15 mouse cellular contexts compared by ENCODE assay signal in genomic region chr4:66033826-66034225, GRCm38 (mm10).
DNase-seq lines count a peak whose midpoint lies in the region; ATAC-seq and TF ChIP-seq lines count a peak whose summit lies in the region.
"Had no signal": no experiment of that assay in that cellular context is flagged by ENCODE, and none has a peak within 500 bp of the region (broad histone marks: within the 10 kb centered on the region; RNA-seq: fewer than 3 reads in every experiment).

No protein-coding gene starts in this region.

- TF ChIP-seq EP300 in heart, adult 2 months (IDR thresholded peaks at IDR 0.05; ENCODE audit: insufficient read depth, low read depth, low read length): no peak
- TF ChIP-seq EP300 in liver, postnatal 0 days (IDR thresholded peaks at IDR 0.05; ENCODE audit: low read depth): no peak

- H3K9me3 ChIP-seq in liver, postnatal 0 days (ENCODE audit: low read length): no peaks in the 10 kb centered on the region
- H3K9me3 ChIP-seq in liver, embryonic 12.5 days (replicated peaks): no peaks in the 10 kb centered on the region
- H3K9me3 ChIP-seq: limb, embryonic 12.5 days; neural tube, embryonic 12.5 days had no signal

- no peak overlapping the region for H3K4me2 ChIP-seq in liver, postnatal 0 days (ENCODE audit: low read depth, low read length)
- no peak overlapping the region for H3K4me2 ChIP-seq in liver, embryonic 12.5 days
- H3K4me2 ChIP-seq: limb, embryonic 12.5 days; neural tube, embryonic 12.5 days had no signal

- H3K27me3 ChIP-seq in heart, adult 2 months (ENCODE audit: control insufficient read depth, insufficient read depth, low read length): no peaks in the 10 kb centered on the region
- no peaks in the 10 kb centered on the region for H3K27me3 ChIP-seq in liver, postnatal 0 days (ENCODE audit: insufficient read depth, low read length)
- H3K27me3 ChIP-seq in liver, embryonic 12.5 days (replicated peaks): no peaks in the 10 kb centered on the region
- H3K27me3 ChIP-seq: limb, embryonic 12.5 days; neural tube, embryonic 12.5 days had no signal

- DNase-seq in heart, adult 2 months: no peak
- DNase-seq in heart, postnatal 36 days: no peak
- DNase-seq in liver, postnatal 0 days: no peak
- peak; percentile 41 for DNase-seq in NIH3T3 (ENCODE audit: low read depth)
- DNase-seq in left cerebral cortex, adult 11 months (ENCODE audit: low spot score): no peak
- DNase-seq: adrenal gland, adult 8-10 months; cerebellum, adult 8-10 months; gastrocnemius, postnatal 25 days; right cerebral cortex, postnatal 14 days had no signal

- no peaks in the 10 kb centered on the region for H3K79me2 ChIP-seq in heart, adult 2 months (replicated peaks; ENCODE audit: control insufficient read depth, insufficient read depth, low read length)

- no peak overlapping the region for H3K27ac ChIP-seq in heart, adult 2 months
- H3K27ac ChIP-seq in liver, postnatal 0 days (ENCODE audit: low read depth): no peak overlapping the region
- no peak overlapping the region for H3K27ac ChIP-seq in liver, embryonic 12.5 days
- H3K27ac ChIP-seq: limb, embryonic 12.5 days; macrophage; neural tube, embryonic 12.5 days had no signal

- H3K4me1 ChIP-seq in heart, adult 2 months (ENCODE audit: control insufficient read depth, insufficient read depth, low read length): no peaks in the 10 kb centered on the region
- H3K4me1 ChIP-seq in liver, postnatal 0 days (ENCODE audit: insufficient read depth): no peaks in the 10 kb centered on the region
- H3K4me1 ChIP-seq in liver, embryonic 12.5 days: no peaks in the 10 kb centered on the region
- H3K4me1 ChIP-seq: neural tube, embryonic 12.5 days had no signal

- no peak overlapping the region for H3K4me3 ChIP-seq in heart, adult 2 months
- no peak overlapping the region for H3K4me3 ChIP-seq in liver, postnatal 0 days (ENCODE audit: low read depth, low read length)
- no peak overlapping the region for H3K4me3 ChIP-seq in liver, embryonic 12.5 days
- H3K4me3 ChIP-seq: limb, embryonic 12.5 days; neural tube, embryonic 12.5 days had no signal

- no peak overlapping the region for H3K9ac ChIP-seq in heart, adult 2 months (ENCODE audit: low read depth, low read length)
- H3K9ac ChIP-seq in liver, postnatal 0 days (replicated peaks): no peak overlapping the region
- no peak overlapping the region for H3K9ac ChIP-seq in liver, embryonic 12.5 days
- H3K9ac ChIP-seq: limb, embryonic 12.5 days; neural tube, embryonic 12.5 days had no signal

- 74% methylated on average over 3 of the region's 3 CpGs for WGBS in heart, adult 2 months
- 63% methylated on average over 3 of the region's 3 CpGs for WGBS in liver, postnatal 0 days (ENCODE audit: insufficient replicate concordance)
- 56% methylated on average over 3 of the region's 3 CpGs for WGBS in liver, embryonic 12.5 days (ENCODE audit: insufficient replicate concordance)

- no peaks in the 10 kb centered on the region for H3K36me3 ChIP-seq in heart, adult 2 months (ENCODE audit: control insufficient read depth, insufficient read depth, low read length)
- H3K36me3 ChIP-seq in liver, postnatal 0 days (replicated peaks; ENCODE audit: insufficient read depth, low read length): no peaks in the 10 kb centered on the region
- no peaks in the 10 kb centered on the region for H3K36me3 ChIP-seq in liver, embryonic 12.5 days
- H3K36me3 ChIP-seq: limb, embryonic 12.5 days; neural tube, embryonic 12.5 days had no signal

- TF ChIP-seq CTCF in heart, adult 2 months (IDR thresholded peaks at IDR 0.05): peak; percentile 48
- TF ChIP-seq CTCF in liver, postnatal 0 days (IDR thresholded peaks at IDR 0.05; ENCODE audit: low read depth): peak; percentile 26

- intact Hi-C loops in heart, adult 2 months (cut with DNase I): no loop called here
- intact Hi-C loops in heart, postnatal 36 days (cut with DNase I): no loop called here

- ATAC-seq in liver, postnatal 0 days: no peak
- ATAC-seq in liver, embryonic 12.5 days: no peak
- ATAC-seq in megakaryocyte progenitor cell, adult 5-6 weeks (replicated peaks; ENCODE audit: poor library complexity): 0 out of 2 replicates have a peak, but pooled peaks have one; percentile 39
- no peak for ATAC-seq in megakaryocyte, adult 5-6 weeks (ENCODE audit: poor library complexity, severe bottlenecking)

- TF ChIP-seq POLR2A in heart, adult 2 months (IDR thresholded peaks at IDR 0.05; ENCODE audit: insufficient read depth, low read depth, low read length): no peak
